Mouse (Mus musculus): Measurements from ENCODE around the gene Prelid3b.

Gene Prelid3b

GRCm38 (mm10) chr2:174472818-174473549, at the start of gene Prelid3b:
Gene Prelid3b, minus strand, starts transcription at chr2:174473081.
- peak; percentile 100 for DNase-seq

DNA sequence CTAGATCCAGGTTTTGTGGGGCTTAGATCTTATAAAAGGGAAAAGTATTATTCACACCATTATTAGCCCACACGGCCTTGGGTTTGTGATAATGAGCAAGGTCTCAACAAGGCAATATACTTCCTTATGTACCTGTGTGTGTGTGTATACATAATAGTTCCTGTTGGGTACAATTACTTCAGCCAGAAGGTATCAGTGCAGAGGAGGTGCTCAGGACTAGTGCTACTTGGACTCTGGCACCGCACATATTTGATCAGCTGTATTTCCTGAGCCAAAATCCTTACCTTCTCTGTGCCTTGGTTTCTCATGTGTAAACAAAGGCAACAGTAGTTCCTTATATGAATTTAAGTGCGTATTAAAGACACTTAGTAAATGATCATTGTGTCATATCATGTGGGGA, 49.3 kb upstream of the Prelid3b start:
- no peak for DNase-seq

DNA sequence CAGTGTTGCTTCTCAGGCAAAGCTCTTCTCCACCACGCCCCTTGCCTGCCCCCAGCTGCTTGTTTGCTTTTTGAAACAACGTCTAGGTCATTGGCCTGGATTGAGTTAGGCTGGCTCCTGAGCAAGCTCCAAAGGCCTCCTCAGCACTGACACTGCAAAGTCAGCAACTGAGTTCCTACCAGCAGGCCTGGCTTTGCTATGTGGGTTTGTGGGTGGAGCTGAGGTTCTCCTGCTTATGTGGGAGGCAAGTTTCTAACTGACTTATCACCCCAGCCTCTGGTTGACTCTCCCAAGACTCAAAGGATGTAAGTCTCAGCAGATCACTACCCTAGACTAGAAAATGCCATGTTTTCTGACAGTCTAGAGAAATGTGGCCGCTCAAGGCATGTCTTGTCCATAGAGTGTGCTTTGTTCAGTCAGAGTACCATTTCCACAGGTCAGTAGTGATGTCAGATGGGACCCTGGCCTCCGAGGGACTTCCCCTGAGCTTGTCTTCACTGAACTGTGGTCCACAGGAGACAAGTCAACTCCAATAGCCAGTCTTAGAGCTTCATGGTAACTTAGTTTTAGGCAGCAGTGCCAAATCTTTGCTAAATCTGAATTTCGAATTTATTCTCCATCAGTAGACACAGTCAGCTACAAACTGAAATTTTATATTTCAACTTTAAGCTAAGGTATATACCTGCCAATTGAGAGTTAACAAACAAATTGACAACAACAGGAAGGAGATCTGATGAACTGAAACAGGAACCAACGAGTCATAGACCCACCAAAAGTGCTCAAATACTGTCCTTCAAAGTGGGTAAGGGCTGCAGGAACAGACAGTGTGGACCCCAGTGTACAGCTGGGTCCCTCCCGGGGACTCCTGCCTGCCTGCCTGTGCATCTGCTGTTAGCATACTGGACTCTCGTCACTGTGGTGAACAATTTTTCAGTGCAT, 44.5 kb upstream of the Prelid3b start:
- peak; percentile 17 for DNase-seq

DNA sequence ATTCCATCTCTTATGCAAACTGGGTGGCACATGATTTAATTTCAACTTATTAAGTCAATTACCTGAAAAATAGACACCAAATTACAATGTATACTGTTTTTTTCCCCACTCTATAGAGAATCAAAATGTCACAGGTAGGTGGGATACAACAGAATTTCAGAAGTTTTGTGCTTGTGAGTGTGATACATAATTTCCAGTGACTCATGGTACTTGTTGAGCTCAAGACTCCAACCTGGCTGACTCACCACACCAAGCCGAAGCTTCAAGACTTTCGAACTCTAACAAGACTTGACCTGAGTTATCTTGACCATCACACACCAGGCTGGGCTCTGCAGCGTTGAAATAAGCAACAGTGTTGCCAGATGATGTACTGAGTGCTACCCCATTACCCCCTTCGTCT, 42.0 kb upstream of the Prelid3b start:
- no peak for DNase-seq

GRCm38 (mm10) chr2:174513827-174514226, 40.9 kb upstream of the Prelid3b start:
- DNase-seq: no peak

GRCm38 (mm10) chr2:174509825-174510224, 36.9 kb upstream of the Prelid3b start:
- no peak for DNase-seq

DNA sequence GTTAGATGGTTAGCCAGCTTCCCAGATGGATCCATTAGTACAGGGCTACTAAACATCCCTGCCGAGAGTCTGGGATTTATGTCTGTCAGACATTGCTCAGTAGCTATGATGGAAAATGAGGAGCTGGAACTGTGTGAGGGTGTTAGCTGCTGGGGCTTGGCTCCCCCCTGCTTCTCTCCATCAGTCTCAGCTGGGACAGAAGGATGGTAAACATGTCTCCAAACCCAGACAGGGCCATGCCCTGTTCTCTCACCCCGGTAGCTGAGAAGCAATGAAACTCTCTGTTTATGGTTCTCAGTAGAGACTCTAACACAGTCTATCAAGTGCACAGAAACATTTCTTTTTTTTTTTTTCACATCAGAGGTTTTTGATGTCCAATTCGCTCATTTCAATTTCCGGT, 35.1 kb upstream of the Prelid3b start:
- DNase-seq: no peak

GRCm38 (mm10) chr2:174502831-174503460, 30.1 kb upstream of the Prelid3b start:
- DNase-seq: no peak

GRCm38 (mm10) chr2:174502321-174502720, 29.4 kb upstream of the Prelid3b start:
- no peak for DNase-seq

GRCm38 (mm10) chr2:174501517-174501916, 28.6 kb upstream of the Prelid3b start:
- DNase-seq: no peak

- no peak for DNase-seq
These were observed 28.1 kb upstream of the Prelid3b start for GRCm38 (mm10) chr2:174500814-174501503.

DNA sequence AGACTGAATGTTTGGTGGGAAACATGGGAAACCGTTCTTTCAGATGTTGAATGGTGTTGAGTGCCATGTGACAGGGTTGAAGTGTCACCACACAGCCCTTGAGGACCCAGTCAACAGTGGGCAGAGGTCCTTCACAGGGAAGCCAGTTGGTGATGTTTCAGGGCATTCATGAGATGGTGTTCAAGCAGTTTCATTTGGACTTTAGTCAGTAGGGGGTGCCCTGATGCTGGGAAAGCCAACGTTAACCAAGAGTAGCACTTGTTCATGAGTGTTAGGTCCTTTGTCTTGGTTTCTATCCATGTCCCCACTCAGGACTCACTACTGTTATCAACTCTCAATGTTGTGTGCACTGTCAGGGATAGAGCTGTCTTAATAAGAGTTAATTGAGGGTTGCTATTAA, 20.0 kb upstream of the Prelid3b start:
- DNase-seq: no peak

GRCm38 (mm10) chr2:174487005-174487404, 14.1 kb upstream of the Prelid3b start:
- DNase-seq: no peak

GRCm38 (mm10) chr2:174478746-174479145, 5.9 kb upstream of the Prelid3b start:
- no peak for DNase-seq

DNA sequence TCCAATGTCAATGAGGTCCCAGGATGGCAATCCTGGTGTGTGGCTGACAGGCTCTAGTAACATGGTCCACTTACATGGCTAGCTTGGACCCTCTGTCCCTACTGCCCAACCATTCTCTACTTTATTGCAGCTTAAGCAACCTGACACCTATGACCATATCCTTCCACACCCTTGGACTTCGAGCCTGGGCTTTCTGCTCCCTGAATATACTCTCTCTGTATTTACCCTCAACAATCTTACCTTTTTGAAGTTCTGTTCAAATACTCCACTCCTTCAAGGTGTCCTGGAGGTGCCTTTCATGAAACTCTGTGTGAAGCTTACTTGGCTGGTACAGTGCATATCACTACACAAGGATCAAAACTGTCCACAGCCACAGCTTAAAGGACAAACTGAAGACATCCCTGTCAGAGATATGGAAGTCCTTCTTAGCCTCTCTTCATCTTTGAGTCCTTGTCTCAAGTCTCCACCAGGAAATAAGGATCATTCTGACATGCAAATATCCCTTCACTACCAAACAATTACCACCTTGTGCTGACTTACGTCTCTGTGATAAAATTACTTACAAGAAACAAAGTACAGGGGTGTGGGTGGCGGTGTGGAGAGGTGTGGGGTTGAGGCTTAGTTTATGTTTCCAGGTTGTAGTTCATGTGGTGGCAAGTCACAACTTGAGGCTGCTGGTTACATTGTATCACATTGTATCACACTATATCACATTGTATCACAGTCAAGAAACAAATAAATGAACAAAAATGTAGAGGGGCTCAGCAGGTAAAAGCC, 4.8 kb upstream of the Prelid3b start:
- DNase-seq: no peak

DNA sequence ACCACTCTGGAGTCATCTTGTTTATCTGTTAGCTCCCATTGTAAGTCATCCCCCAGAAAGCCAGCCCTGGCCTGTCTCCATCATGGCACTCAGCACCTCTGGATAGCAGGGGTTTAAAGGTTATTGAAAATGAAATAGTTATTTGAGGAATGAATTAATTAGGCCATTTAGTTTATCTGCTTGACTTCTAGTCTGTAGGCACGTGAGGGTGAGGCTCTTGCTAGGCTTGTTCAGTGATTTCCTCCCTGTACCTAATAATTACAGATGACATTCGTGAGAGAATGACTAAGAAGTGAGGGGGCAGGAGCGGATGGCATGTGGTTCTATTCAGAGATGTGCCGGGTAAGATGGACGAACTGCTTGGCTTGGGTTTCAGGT, 658 bp upstream of the Prelid3b start:
- no peak for DNase-seq

DNA sequence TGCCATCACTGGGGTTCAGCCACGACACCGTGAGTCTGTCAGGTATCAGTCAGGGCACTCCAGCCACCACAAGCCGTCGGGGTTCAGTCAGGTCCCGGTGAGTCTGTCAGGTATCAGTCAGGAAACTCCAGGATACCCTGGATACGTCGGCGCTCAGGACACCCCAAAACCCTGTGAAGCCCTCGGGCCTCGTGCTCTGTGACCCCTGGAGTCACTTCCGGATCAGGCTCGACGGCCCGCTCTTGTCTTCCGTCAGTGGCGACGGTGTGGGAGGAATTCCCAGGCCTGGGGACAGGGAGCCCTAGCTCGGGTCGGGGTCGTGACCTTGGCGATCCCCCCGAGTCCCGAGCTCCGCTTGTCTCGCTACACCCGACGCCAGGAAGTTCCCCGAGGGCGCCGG, 474 bp downstream of the Prelid3b start:
- DNase-seq: no peak

DNA sequence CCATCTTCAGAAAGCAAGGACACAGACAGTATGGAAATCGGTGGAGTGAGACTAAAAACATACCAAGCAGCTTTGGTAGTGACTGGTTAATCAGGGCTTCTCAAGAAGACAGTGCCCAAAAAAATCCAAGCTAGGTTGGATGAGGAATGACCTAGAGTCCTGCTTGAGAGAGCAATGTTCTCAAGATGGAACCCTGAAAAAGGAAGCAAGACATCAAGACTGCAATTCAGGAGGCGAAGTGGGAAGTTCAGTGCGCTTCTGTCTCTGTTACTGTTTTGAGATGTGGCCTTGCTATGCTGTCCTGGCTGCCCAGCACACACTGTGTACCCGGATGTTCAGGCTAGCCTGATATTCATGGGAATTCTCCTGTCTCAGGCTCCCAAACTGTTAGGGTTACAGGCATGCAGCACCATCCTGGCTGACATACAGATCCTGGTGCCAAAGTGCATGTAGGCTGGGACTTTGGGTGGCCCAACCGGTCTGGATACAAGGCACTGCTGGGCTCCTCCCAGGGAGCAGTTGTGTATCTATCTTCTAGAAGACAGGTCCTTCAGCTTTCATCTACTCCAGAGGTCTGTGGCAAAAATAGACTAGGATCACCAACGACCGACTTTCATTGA, 2.0 kb downstream of the Prelid3b start:
- DNase-seq: no peak

DNA sequence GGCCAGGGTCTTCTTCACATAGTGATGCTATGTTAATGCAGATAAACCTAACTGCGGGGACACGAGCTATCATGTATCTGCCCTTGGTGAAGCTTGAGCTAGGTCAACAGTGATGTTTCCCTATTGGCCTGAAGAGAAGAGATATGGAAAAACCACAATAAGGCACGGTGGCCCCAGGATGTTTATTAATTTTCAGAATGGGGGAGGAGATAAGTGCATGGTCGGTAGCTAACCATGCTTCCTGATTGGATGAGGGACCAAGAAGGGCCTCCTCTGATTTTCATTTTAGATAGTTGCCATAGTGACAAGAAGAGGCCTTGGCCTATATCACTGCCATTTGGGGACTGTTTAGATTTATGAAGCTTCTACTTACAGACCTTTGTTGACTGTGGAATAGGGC, 2.5 kb downstream of the Prelid3b start:
- DNase-seq: peak; percentile 26

DNA sequence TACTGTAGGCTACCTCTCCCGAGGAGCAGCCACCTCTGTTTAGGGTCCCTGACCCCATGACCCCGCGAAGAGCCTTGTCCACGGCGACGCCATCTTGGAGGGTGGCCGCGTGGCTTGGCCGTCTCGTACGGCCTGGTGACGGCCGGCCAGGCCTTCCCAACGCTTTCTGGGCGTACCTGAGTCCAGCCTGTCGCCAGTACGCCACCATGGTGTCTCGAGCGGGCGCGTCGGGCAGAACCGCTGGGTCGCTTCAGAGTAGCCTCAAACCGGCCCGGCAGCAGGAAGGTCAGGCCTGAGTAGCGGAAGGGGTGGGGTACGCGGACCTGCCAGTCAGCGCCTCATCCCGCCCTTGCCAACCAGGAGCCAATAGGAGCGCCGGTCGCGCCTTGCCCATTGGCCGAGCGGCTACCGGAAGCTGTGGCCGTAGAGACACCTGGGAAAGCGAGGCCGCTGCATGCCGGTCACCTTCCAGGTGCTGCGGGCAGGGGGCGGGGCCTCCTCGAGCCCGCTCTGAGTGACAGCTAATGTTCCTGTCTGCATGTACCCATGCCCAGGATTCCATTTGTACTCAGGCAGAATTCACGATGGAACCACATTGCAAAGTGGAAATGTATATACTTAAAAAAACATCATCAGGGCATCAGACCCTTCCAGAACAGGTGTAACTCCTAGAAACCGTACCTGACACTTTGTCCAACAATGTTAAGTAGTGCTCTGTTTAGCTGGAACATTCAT, 8.9 kb downstream of the Prelid3b start, which contains the start of gene Atp5e:
TSS of gene Atp5e (minus strand) at position 317 of the 735 bp plus-strand sequence.
- peak; percentile 97 for DNase-seq

DNA sequence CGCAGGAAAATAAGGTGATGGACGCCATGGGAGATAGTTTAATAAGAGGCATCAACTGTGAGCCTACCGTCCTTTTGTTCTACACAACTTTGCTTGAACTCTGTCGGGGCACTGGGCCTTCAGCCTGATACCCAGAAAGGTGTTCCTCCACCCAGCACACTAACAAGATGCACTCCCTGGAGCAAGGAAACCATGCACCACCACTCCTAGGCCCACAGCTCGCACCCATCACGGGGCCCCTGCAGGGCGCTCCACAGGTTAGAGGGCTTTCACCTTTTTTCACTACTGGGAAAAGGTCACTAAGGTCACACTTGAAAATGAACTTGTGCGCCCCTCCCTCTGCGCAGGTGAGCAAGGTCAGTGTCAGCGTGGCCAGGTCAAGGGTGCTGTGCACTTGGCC, 9.5 kb downstream of the Prelid3b start:
- DNase-seq: no peak

All from liver (tissue).